Mouse (Mus musculus) duodenum, adult 2 months (tissue): ENCODE measurements around the gene Adgra1. TPM values are rescaled to one million over a fixed set of nuclear protein-coding genes. Genes with fewer than 3 reads are reported as not detected.

ENCODE experiments used
- polyA plus RNA-seq: library from polyadenylated mRNA; depleted of rRNA; stranded (reverse); fragments of >200 nt; gene quantifications from 2 replicates; pipeline ENCODE4 v1.2.3, GENCODE M21; 2012; ENCODE audit warnings: low replicate concordance; rRNA removed

Adgra1 gene
- 0.12 TPM in 1 of 2 replicates, not detected in the other for polyA plus RNA-seq

DNA sequence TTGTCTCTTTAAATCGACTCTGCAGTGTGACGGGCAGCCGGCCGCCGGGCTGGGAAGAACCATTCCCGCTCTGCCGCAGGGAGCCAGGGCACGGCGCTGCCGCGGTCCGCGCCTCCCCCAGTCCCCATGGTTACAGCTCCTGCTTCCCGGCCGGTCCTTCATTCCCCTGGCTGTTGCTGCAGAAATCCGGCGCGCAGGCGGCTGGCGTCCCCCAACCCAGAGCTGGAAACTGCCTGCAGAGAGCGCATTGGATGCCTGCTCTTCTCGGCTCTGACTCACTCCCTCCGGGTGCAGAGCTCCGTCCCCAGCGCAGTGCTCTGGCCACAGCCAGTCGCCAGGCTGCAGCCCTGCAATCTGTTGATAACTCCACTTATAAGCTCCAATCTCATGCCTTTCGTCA is at the start of gene Adgra1:
Adgra1 (plus strand) TSS at position 139 of the 400 bp plus-strand sequence.

GRCm38 (mm10) chr7:139894655-139895557 is 60.9 kb downstream of the Adgra1 start, which contains the start of gene Kndc1:
Gene Kndc1, plus strand, starts transcription at chr7:139894696.

Other genes with a start within 250 kb of the Adgra1 start
- not detected in 2 replicates for gene Cfap46, start 150.4 kb upstream of the Adgra1 start, polyA plus RNA-seq
- 0.09 and 0.26 TPM in 2 replicates for gene Kndc1, start 60.5 kb downstream of the Adgra1 start, polyA plus RNA-seq
- 0.15 and 0.31 TPM in 2 replicates for gene Utf1, start 109.6 kb downstream of the Adgra1 start, polyA plus RNA-seq
- gene 6430531B16Rik, start 144.6 kb downstream of the Adgra1 start, polyA plus RNA-seq, result not detected in 2 replicates
- 2.7 and 3.5 TPM in 2 replicates for gene Adam8, start 158.4 kb downstream of the Adgra1 start, polyA plus RNA-seq
- gene Zfp511, start 202.2 kb downstream of the Adgra1 start, polyA plus RNA-seq, result 29.4 and 50.0 TPM in 2 replicates
- 4.7 and 8.3 TPM in 2 replicates for gene Tubgcp2, start 202.5 kb downstream of the Adgra1 start, polyA plus RNA-seq
- 0.11 and 0.40 TPM in 2 replicates for gene Msx3, start 214.9 kb downstream of the Adgra1 start, polyA plus RNA-seq
- 1.7 and 2.3 TPM in 2 replicates for gene Caly, start 248.4 kb downstream of the Adgra1 start, polyA plus RNA-seq